In genomic region chr11:60931282-60931868, GRCm38 (mm10) we compare ENCODE assay signal across 8 mouse cellular contexts. TPM values are rescaled to one million over a fixed set of nuclear protein-coding genes. Genes with fewer than 3 reads are reported as not detected.
A peak's percentile ranks its signal among the peaks of the same experiment; 100 is the strongest.
DNase-seq lines count a peak whose midpoint lies in the region; ATAC-seq and TF ChIP-seq lines count a peak whose summit lies in the region.

No protein-coding gene starts in this region.

- 1% methylated on average over 30 of the region's 30 CpGs for WGBS in hindbrain, postnatal 0 days
- WGBS in macrophage (ENCODE audit: missing documents), result 6% methylated on average over 26 of the region's 30 CpGs

- no peak for TF ChIP-seq POLR2A in cortical plate, adult 2 months (IDR thresholded peaks at IDR 0.05; ENCODE audit: extremely low read depth, insufficient read depth, low read length)

- no peak; the same call in 1 of the 2 replicates for ATAC-seq in hindbrain, postnatal 0 days
- ATAC-seq in inflammation-experienced regulatory T-cells, adult 6 months, result no peak

- H3K27me3 ChIP-seq in hindbrain, postnatal 0 days (ENCODE audit: insufficient read depth, low read length), result no peaks in the 10 kb centered on the region

- peak overlapping the region; percentile 44 for H3K4me3 ChIP-seq in cortical plate, adult 2 months (ENCODE audit: insufficient read depth, low read length)
- H3K4me3 ChIP-seq in hindbrain, postnatal 0 days (ENCODE audit: low read length), result peak overlapping the region; percentile 84
- peak overlapping the region; percentile 55 for H3K4me3 ChIP-seq in macrophage (ENCODE audit: inconsistent target)

- no peaks in the 10 kb centered on the region for H3K36me3 ChIP-seq in hindbrain, postnatal 0 days (ENCODE audit: insufficient read depth, low read length)
- H3K36me3 ChIP-seq in macrophage (ENCODE audit: inconsistent target), result no peaks in the 10 kb centered on the region

- H3K27ac ChIP-seq in cortical plate, adult 2 months (ENCODE audit: insufficient read depth, low read length), result no peak overlapping the region
- H3K27ac ChIP-seq in hindbrain, postnatal 0 days, result no peak overlapping the region
- H3K27ac ChIP-seq in macrophage, result peak overlapping the region; percentile 34

- no peak for TF ChIP-seq CTCF in cortical plate, adult 2 months (IDR thresholded peaks at IDR 0.05; ENCODE audit: extremely low read depth, insufficient read depth, low read length)
- TF ChIP-seq CTCF in hindbrain, postnatal 0 days (IDR thresholded peaks at IDR 0.05; ENCODE audit: low read depth), result no peak

- peaks cover 46% of the 10 kb centered on the region for H3K79me2 ChIP-seq in macrophage (ENCODE audit: inconsistent target)

- H3K4me2 ChIP-seq in hindbrain, postnatal 0 days (ENCODE audit: low read depth, low read length), result peak overlapping the region; percentile 73

- peak overlapping the region; percentile 44 for H3K9ac ChIP-seq in hindbrain, postnatal 0 days (replicated peaks; ENCODE audit: low read length)

- peaks cover 16% of the 10 kb centered on the region for H3K4me1 ChIP-seq in cortical plate, adult 2 months (ENCODE audit: control insufficient read depth, insufficient read depth, low read length)
- H3K4me1 ChIP-seq in hindbrain, postnatal 0 days (ENCODE audit: insufficient read depth, low read length), result 0 out of 2 replicates have a peak, but pooled peaks cover 6% of the 10 kb centered on the region

- H3K9me3 ChIP-seq in hindbrain, postnatal 0 days (ENCODE audit: low read length), result no peaks in the 10 kb centered on the region

- peak; percentile 68 for DNase-seq in kidney, adult 11 months
- no peak for DNase-seq in kidney, postnatal 10 days
- no peak for DNase-seq in hindbrain, postnatal 0 days (ENCODE audit: low spot score)
- no peak for DNase-seq in natural killer cell, adult 2 months (ENCODE audit: low spot score in 2 of 2)
- DNase-seq in thymus, postnatal 4 days, result no peak

RNA-seq across cellular contexts. Expression of gene Map2k3, which starts 0.5 kb away (rescaled TPM):
- 16.0 and 17.1 TPM in 2 replicates for polyA plus RNA-seq in cortical plate, adult 2 months (2012; rRNA removed)
- total RNA-seq in hindbrain, postnatal 0 days (2014; rRNA removed), result 15.0 and 22.2 TPM in 2 replicates
- polyA plus RNA-seq in hindbrain, postnatal 0 days (2015; fragmentation: Nextera tagmentation; extraction: Ambion mirVana), result 23.6 and 25.3 TPM in 2 replicates
- total RNA-seq in macrophage (2018; cell fraction: chromatin; rRNA removed), result 100 to 1,000 TPM in 12 of 26 experiments, 10 to 100 TPM in 14; 34.0 to 769 (median 90.4) TPM
- 100 to 1,000 TPM in 4 of 26 experiments, 10 to 100 TPM in 22; 21.9 to 176 (median 42.3) TPM for total RNA-seq in macrophage (2018; cell fraction: cytosol; rRNA removed)
- 100 to 1,000 TPM in 11 of 26 experiments, 10 to 100 TPM in 15; 27.6 to 346 (median 55.5) TPM for total RNA-seq in macrophage (2018; cell fraction: nucleus; rRNA removed)
- polyA plus RNA-seq in macrophage (2018), result 27.6 to 67.9 TPM (median 38.6 TPM) in 3 replicates
- 100 to 1,000 TPM in 1 of 3 experiments, 10 to 100 TPM in 2; 46.2 to 121 (median 54.2) TPM for polyA plus RNA-seq in inflammation-experienced regulatory T-cells, adult 6 months (2017; shearing (Covaris generic))

RNA-seq across cellular contexts. Expression of gene Natd1, which starts 16.8 kb away (rescaled TPM):
- polyA plus RNA-seq in cortical plate, adult 2 months (2012; rRNA removed), result 11.3 and 12.4 TPM in 2 replicates
- total RNA-seq in hindbrain, postnatal 0 days (2014; rRNA removed), result 36.8 and 38.7 TPM in 2 replicates
- polyA plus RNA-seq in hindbrain, postnatal 0 days (2015; fragmentation: Nextera tagmentation; extraction: Ambion mirVana), result 15.2 and 16.0 TPM in 2 replicates
- 10 to 100 TPM in 2 of 26 experiments, 1 to 10 TPM in 24; 1.0 to 17.6 (median 3.3) TPM for total RNA-seq in macrophage (2018; cell fraction: chromatin; rRNA removed)
- total RNA-seq in macrophage (2018; cell fraction: cytosol; rRNA removed), result 10 to 100 TPM in 24 of 26 experiments, 1 to 10 TPM in 2; 6.6 to 37.9 (median 19.6) TPM
- 10 to 100 TPM in 8 of 26 experiments, 1 to 10 TPM in 18; 1.4 to 24.3 (median 6.3) TPM for total RNA-seq in macrophage (2018; cell fraction: nucleus; rRNA removed)
- polyA plus RNA-seq in macrophage (2018), result 10.5 to 34.7 TPM (median 31.3 TPM) in 3 replicates
- polyA plus RNA-seq in inflammation-experienced regulatory T-cells, adult 6 months (2017; shearing (Covaris generic)), result 1 to 10 TPM; 5.4 to 6.7 (median 6.4) TPM

RNA-seq across cellular contexts. Expression of gene Tmem11, which starts 52.3 kb away (rescaled TPM):
- 46.0 and 46.6 TPM in 2 replicates for polyA plus RNA-seq in cortical plate, adult 2 months (2012; rRNA removed)
- 34.6 and 72.0 TPM in 2 replicates for total RNA-seq in hindbrain, postnatal 0 days (2014; rRNA removed)
- polyA plus RNA-seq in hindbrain, postnatal 0 days (2015; fragmentation: Nextera tagmentation; extraction: Ambion mirVana), result 52.1 and 57.1 TPM in 2 replicates
- total RNA-seq in macrophage (2018; cell fraction: chromatin; rRNA removed), result 10 to 100 TPM in 11 of 26 experiments, 1 to 10 TPM in 15; 4.6 to 15.0 (median 9.0) TPM
- total RNA-seq in macrophage (2018; cell fraction: cytosol; rRNA removed), result 10 to 100 TPM; 14.3 to 34.9 (median 24.2) TPM
- total RNA-seq in macrophage (2018; cell fraction: nucleus; rRNA removed), result 10 to 100 TPM in 18 of 26 experiments, 1 to 10 TPM in 8; 6.1 to 25.8 (median 14.1) TPM
- 18.3 to 26.9 TPM (median 20.6 TPM) in 3 replicates for polyA plus RNA-seq in macrophage (2018)
- 10 to 100 TPM; 22.8 to 30.3 (median 28.2) TPM for polyA plus RNA-seq in inflammation-experienced regulatory T-cells, adult 6 months (2017; shearing (Covaris generic))
